8 mouse cellular contexts compared by ENCODE assay signal in genomic region chr14:103012563-103013150, GRCm38 (mm10). TPM values are rescaled to one million over a fixed set of nuclear protein-coding genes. Genes with fewer than 3 reads are reported as not detected.
DNase-seq lines count a peak whose midpoint lies in the region; ATAC-seq and TF ChIP-seq lines count a peak whose summit lies in the region.

No protein-coding gene starts in this region.

- WGBS in macrophage (ENCODE audit: missing documents), result 21% methylated on average over 4 of the region's 4 CpGs

- ATAC-seq in inflammation-experienced regulatory T-cells, adult 6 months, result peak; percentile 81

- H3K36me3 ChIP-seq in macrophage (ENCODE audit: inconsistent target), result no peaks in the 10 kb centered on the region

- TF ChIP-seq CTCF in left cerebral cortex, adult 2 months (IDR thresholded peaks at IDR 0.05), result peak; percentile 87

- DNase-seq in ZHBTc4 (ENCODE audit: low read depth, low spot score), result peak; percentile 92
- DNase-seq in cerebellum, postnatal 10 days, result peak; percentile 83 to 84
- peak; percentile 20 to 41 for DNase-seq in frontal cortex, postnatal 25 days (ENCODE audit: low spot score in 2 of 2)
- DNase-seq in left cerebral cortex, adult 2 months (ENCODE audit: extremely low spot score in 1 of 2, low spot score in 2 of 2), result peak; percentile 62 to 65
- peak; percentile 50 for DNase-seq in retina, postnatal 7 days (ENCODE audit: low read depth, low spot score)
- DNase-seq in urinary bladder, postnatal 25 days (ENCODE audit: low spot score), result peak; percentile 32

- no peak overlapping the region for H3K4me3 ChIP-seq in left cerebral cortex, adult 2 months
- H3K4me3 ChIP-seq in macrophage (ENCODE audit: inconsistent target), result no peak overlapping the region

- intact Hi-C loops in left cerebral cortex, adult 2 months (cut with DNase I), result loop anchor here (1.0 to 2.0 kb wide), 2 partner anchors 39 to 524 kb away; no protein-coding TSS in a partner anchor

- no peaks in the 10 kb centered on the region for H3K79me2 ChIP-seq in macrophage (ENCODE audit: inconsistent target)

- no peak overlapping the region for H3K27ac ChIP-seq in left cerebral cortex, adult 2 months
- H3K27ac ChIP-seq in macrophage, result peak overlapping the region; percentile 38

RNA-seq across cellular contexts. Expression of gene Kctd12, which starts 30.2 kb away (rescaled TPM):
- 1 to 10 TPM in 1 of 3 experiments, under 1 TPM in 2; 0.44 to 1.4 (median 0.91) TPM for polyA plus RNA-seq in inflammation-experienced regulatory T-cells, adult 6 months (2017; shearing (Covaris generic))
- 10 to 100 TPM; 44.8 to 54.3 TPM for total RNA-seq in left cerebral cortex, adult 2 months (2021)
- total RNA-seq in macrophage (2018; cell fraction: chromatin; rRNA removed), result 1,000 to 10,000 TPM in 3 of 26 experiments, 100 to 1,000 TPM in 21, 10 to 100 TPM in 2; 91.3 to 2,709 (median 319) TPM
- 1,000 to 10,000 TPM in 5 of 26 experiments, 100 to 1,000 TPM in 21; 179 to 1,886 (median 305) TPM for total RNA-seq in macrophage (2018; cell fraction: cytosol; rRNA removed)
- total RNA-seq in macrophage (2018; cell fraction: nucleus; rRNA removed), result 1,000 to 10,000 TPM in 8 of 26 experiments, 100 to 1,000 TPM in 18; 196 to 3,512 (median 542) TPM
- 84.3 to 203 TPM (median 151 TPM) in 3 replicates for polyA plus RNA-seq in macrophage (2018)

RNA-seq across cellular contexts. Expression of gene Acod1, which starts 34.1 kb away (rescaled TPM):
- under 1 TPM in 1 of 3 experiments, not detected in 2; 0.49 TPM for polyA plus RNA-seq in inflammation-experienced regulatory T-cells, adult 6 months (2017; shearing (Covaris generic))
- total RNA-seq in left cerebral cortex, adult 2 months (2021), result not detected
- total RNA-seq in macrophage (2018; cell fraction: chromatin; rRNA removed), result 1,000 to 10,000 TPM in 9 of 26 experiments, 100 to 1,000 TPM in 11, 10 to 100 TPM in 4, 1 to 10 TPM in 2; 6.8 to 5,659 (median 647) TPM
- total RNA-seq in macrophage (2018; cell fraction: cytosol; rRNA removed), result 1,000 to 10,000 TPM in 10 of 26 experiments, 100 to 1,000 TPM in 8, 10 to 100 TPM in 4, 1 to 10 TPM in 4; 5.8 to 5,279 (median 809) TPM
- total RNA-seq in macrophage (2018; cell fraction: nucleus; rRNA removed), result 1,000 to 10,000 TPM in 15 of 26 experiments, 100 to 1,000 TPM in 6, 10 to 100 TPM in 5; 13.1 to 5,165 (median 1,063) TPM
- 12.2 to 32.9 TPM (median 13.4 TPM) in 3 replicates for polyA plus RNA-seq in macrophage (2018)

RNA-seq across cellular contexts. Expression of gene Cln5, which starts 57.4 kb away (rescaled TPM):
- 10 to 100 TPM; 17.2 to 20.0 (median 17.9) TPM for polyA plus RNA-seq in inflammation-experienced regulatory T-cells, adult 6 months (2017; shearing (Covaris generic))
- 10 to 100 TPM in 1 of 2 experiments, 1 to 10 TPM in 1; 7.7 to 11.6 TPM for total RNA-seq in left cerebral cortex, adult 2 months (2021)
- 100 to 1,000 TPM in 4 of 26 experiments, 10 to 100 TPM in 22; 23.3 to 150 (median 64.8) TPM for total RNA-seq in macrophage (2018; cell fraction: chromatin; rRNA removed)
- 100 to 1,000 TPM; 102 to 195 (median 120) TPM for total RNA-seq in macrophage (2018; cell fraction: cytosol; rRNA removed)
- total RNA-seq in macrophage (2018; cell fraction: nucleus; rRNA removed), result 100 to 1,000 TPM in 22 of 26 experiments, 10 to 100 TPM in 4; 76.2 to 217 (median 134) TPM
- 76.7 to 111 TPM (median 104 TPM) in 3 replicates for polyA plus RNA-seq in macrophage (2018)

Comparison
In these comparisons a context has a peak if more than half of its experiments do, and no peak if none do; other contexts are left out.
1. DNase-seq: peak in every context shown above with its lines; median percentile 92 in ZHBTc4; 84 in cerebellum, postnatal 10 days; 64 in left cerebral cortex, adult 2 months; 50 in retina, postnatal 7 days; 32 in urinary bladder, postnatal 25 days; 30 in frontal cortex, postnatal 25 days.
2. RNA of gene Kctd12, which starts 30.2 kb away (polyA plus RNA-seq): 84.3 to 203 TPM in macrophage; 0.44 to 1.4 TPM in inflammation-experienced regulatory T-cells, adult 6 months; every median in the first group is over 10 times any median in the second.